Mouse (Mus musculus) brain, embryonic 14.5 days (tissue): Measurements from ENCODE around the gene Proz. TPM values are rescaled to one million over a fixed set of nuclear protein-coding genes. Genes with fewer than 3 reads are reported as not detected.
A peak's percentile ranks its signal among the peaks of the same experiment; 100 is the strongest.

Experiments
- DNase-seq: peaks from one replicate; pipeline ENCODE4 v3.0.0-alpha.2; 2011; ENCODE audit warnings: low read depth
- CTCF ChIP-seq: fragments of 200-500 bp; IDR thresholded peaks from 2 replicates; pipeline ENCODE4 v1.5.1; 2012; ENCODE audit warnings: inconsistent platforms, mild to moderate bottlenecking, moderate library complexity, borderline replicate concordance; ENCODE audit not compliant: insufficient read depth, insufficient read length; ENCODE audit errors: extremely low read depth
- POLR2A ChIP-seq: fragments of 200-500 bp; IDR thresholded peaks from 2 replicates; pipeline ENCODE4 v1.6.1; 2012; ENCODE audit warnings: mild to moderate bottlenecking, inconsistent platforms, borderline replicate concordance; ENCODE audit not compliant: poor library complexity, insufficient read depth, insufficient read length, severe bottlenecking; ENCODE audit errors: extremely low read depth
- polyA plus RNA-seq: library from polyadenylated mRNA; depleted of rRNA; stranded (reverse); fragments of >200 nt; gene quantifications from 2 replicates; pipeline ENCODE4 v1.2.3, GENCODE M21; 2012; rRNA removed

The Proz gene
- polyA plus RNA-seq, result 0.12 and 0.15 TPM in 2 replicates

DNA sequence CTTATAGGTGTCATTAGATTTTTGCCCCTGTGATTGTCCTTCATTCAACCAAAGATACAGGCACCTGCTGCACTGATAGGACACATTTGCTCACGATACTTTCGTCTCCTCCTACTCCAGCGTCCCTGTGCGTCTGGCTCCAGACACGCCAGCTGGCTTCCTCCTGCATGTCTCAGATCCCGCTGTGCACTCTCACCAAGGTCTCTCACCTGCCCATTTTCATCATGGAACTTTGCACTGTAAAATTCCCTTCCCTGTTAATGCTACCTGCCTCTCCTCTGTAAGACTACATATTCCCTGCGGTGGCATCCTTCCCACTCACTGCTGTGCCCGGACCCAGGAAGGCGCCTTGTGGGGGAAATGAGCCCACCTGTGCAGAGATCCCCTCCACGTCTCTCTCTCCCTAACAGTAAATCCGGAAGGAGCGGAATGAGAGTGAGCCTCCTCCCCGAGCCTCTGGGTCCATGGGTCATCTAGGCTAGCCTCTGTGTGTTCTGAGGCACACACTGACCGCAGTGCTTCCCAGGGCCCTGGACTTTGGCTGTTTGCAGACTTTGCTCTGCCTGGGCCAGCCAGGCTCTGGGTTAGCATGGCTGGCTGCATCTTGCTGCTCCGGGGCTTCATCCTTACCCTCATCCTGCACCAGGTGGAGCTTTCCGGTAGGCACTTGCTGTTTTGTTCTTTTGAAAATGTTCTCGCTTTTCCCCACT lies at the start of gene Proz:
Gene Proz (plus strand): TSS at position 474 of the 710 bp plus-strand sequence.
- DNase-seq, result no peak
- TF ChIP-seq POLR2A (no peak), CTCF (no peak)

DNA sequence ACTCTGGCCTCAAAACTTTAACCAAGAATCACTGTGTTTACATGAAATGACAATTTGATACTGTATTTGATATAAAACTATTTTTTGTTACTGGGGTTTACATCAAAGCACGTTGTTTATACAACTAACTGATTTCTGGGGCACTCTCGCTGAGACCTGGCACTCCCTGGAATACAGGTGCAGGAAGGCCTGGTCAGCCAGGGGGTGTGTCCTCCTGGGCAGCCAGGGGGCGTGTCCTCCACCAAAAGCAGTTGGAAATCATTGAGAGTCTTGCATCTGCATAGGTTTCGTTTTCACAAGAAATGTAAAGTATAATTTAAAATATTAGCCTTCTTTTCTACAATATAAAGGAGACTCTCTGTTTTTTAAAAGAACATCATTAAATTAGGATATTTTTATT lies 41.2 kb upstream of the Proz start:
- no peak for DNase-seq
- TF ChIP-seq POLR2A, result no peak
- TF ChIP-seq CTCF, result no peak

DNA sequence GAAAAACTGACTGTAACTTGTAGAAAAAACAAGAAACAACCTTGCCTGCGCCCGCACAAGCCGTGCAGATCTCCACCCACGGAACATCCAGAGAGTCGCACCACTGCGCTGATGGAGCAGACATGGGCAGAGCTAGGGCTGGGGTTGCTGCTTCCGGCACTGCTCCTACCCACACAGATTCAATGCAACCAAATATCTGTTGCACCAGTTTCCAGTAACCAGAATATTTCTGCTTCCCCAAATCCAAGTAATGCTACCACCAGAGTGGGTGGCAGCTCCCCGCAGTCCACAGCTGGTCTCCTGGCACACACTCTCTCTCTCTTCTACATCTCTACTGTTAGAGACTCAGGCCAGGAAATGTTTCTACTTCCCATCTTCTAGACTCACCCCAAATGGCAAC lies 38.9 kb upstream of the Proz start:
- TF ChIP-seq POLR2A (no peak), CTCF (no peak)
- no peak for DNase-seq

DNA sequence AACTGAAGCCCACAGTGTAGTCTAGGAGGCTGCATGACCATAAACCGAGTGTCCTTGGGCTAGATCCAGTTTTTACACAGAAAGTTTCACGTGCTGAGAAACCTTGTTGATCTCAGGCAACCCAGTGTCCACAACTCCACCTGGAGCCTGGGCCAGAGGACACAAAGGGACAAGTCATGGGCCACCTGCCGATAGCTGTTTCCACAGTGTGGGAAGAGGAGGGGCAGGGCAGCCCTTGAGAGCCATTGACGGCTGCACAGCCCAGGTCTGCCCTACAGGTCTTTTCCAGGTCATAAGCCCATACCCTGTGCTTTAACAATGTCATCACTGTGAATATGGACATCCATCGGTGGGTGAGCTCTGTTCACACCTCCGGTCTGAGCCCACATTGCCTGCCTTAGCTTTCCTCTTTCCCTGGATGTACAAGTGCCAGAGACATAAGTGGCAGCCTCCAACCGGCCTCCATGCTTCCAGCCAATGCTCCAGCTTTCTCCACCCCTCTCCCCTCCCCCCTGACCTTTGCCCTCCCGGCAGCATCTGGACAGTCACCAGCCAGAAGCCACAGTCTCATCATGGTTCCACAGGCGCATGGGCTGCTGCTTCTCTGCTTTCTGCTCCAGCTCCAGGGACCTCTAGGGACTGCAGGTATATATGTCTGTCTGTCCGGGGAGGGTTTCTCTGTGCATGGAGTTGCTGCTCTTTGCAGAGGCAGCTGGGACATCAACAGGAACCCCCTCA lies 35.1 kb upstream of the Proz start, which contains the start of gene F7:
Gene F7 (plus strand): TSS at position 548 of the 738 bp plus-strand sequence.
- DNase-seq, result no peak
- no peak for TF ChIP-seq CTCF
- no peak for TF ChIP-seq POLR2A

DNA sequence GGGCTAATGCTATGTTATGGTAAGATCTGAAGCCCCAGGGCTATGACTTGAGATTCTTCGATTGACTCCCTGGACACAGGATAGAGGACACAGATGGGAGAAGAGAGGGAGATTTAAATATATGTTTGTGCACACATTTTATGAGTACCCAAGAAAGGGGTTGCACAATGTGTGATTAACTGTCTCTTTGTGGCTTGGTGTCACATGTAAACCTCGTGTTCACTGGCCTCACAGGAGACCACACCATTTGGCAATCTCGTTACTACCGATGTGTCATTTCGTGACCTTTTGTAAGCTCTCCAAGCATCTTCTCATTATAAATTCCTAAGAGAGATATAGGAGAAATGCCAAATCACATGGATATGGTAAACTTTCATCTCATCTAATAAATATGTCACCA lies 33.1 kb upstream of the Proz start:
- TF ChIP-seq CTCF (no peak), POLR2A (no peak)
- no peak for DNase-seq

DNA sequence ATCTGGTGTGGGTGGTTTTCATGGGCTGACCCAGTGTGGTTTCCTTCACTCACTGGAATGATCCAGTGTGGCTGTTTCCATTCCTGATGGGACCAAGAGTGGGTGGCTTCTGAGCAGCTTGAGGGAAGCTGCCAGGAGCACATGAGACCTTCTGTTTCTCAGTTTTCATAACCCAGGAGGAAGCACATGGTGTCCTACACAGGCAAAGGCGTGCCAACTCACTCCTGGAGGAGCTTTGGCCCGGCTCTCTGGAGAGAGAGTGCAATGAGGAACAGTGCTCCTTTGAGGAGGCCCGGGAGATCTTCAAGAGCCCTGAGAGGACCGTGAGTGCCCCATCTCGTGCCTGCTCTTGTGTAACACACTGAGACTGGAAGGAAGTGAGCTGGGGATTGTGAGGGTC lies 32.2 kb upstream of the Proz start:
- no peak for TF ChIP-seq POLR2A
- no peak for TF ChIP-seq CTCF
- no peak for DNase-seq

DNA sequence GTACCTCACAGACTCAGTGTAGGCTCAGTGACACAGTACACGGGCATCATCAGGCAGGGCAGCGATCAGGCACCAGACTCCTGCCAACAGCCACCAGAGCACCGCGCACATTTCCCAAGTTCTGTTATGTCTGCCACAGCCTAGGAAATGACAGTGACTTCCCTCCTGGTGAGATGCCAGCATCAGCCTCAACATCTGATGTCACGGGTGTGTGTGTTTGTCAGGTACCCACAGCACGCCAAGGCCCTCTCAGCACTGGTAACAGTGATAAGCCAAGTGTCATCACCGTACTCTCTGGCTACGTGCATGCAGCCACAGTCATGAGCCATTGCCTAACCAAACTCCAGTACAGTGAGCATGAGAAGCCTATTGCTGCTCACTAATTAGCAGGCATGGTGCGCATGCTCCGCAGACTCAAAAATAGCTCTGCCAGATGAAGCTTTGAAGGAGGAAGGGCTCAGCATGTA lies 24.3 kb upstream of the Proz start:
- TF ChIP-seq POLR2A (no peak), CTCF (no peak)
- DNase-seq, result peak; percentile 61

DNA sequence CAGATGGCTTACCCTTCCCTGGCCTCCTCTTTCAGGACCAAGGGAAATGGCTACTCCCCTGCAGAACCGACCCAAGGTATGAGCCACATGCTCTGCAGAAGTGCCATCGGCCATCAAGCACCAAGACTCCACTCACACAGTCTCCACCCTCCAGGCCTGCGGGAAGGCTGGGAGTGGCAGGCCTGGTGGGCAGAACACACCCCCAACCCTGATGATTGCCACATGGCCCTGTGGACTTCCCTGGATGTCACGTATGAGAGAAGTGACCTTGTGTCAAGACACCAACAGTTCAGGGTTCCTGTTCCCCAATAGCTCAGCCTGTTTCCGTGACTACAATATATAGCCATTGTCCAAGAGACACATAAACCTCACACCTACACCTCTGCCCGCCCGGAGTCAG lies 23.7 kb upstream of the Proz start, which contains the start of gene F10:
Gene F10 (plus strand): TSS at position 294 of the 400 bp plus-strand sequence.
- no peak for DNase-seq
- TF ChIP-seq POLR2A (no peak), CTCF (no peak)

DNA sequence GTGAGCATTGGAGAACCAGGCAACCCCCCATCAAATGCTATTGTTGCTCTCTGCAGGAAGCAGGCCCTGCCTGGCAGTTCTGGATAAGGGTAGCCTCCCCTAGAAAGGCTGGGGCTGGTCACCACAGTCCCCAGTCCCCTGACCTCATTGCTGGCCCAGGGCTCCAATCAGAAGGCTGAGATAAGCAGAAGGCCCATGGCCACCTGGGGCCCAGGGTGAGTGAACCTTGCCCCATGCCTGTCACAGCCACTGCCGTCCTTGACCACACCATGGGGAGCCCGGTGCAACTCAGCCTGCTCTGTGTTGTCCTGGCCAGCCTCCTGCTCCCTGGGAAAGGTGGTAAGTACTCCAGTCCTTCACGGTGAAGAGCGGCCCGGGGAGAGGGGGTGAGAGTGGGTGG lies 23.1 kb upstream of the Proz start:
- DNase-seq, result no peak

DNA sequence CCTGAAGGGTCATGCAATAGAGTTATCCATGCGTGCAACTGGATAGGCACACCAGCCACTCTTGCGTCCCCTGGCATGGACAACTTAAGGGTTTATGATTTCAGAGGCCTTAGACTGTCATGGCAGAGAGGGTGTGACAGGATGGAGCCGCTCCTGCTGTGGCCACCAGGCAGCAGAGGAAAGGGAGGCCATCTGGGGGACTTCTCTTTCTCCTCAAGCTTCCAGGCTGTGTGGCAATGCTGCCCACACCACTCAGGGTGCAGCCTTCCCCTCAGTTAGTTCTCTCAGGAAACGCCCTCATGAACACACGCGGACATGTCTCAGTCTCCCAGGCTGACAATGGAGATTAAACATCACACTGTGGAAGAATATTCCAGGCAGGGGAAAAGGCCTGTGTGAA lies 21.7 kb upstream of the Proz start:
- TF ChIP-seq CTCF (no peak), POLR2A (no peak)
- no peak for DNase-seq

More for the DNA sequence above, 23.1 kb upstream of the Proz start:
- TF ChIP-seq POLR2A (no peak), CTCF (no peak)

DNA sequence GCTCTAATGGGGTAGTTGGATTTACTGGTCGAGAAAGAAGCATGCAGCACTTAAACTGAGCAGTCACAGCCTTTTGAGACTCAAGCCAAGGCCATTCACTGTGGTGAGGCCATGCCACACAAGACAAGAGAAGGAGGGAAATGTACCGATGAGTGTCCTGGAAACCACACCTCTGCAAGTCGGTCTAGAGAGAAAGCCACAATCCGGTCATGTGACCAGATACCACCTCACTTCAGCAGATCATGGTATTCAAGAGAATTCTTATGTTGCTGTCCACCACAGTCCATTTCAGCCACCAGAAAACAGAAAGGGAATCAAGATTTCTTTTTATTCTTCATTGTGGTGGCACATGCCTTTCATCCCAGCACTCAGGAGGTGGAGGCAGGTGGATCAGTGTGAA lies 19.3 kb upstream of the Proz start:
- no peak for TF ChIP-seq CTCF
- no peak for TF ChIP-seq POLR2A
- DNase-seq, result no peak

DNA sequence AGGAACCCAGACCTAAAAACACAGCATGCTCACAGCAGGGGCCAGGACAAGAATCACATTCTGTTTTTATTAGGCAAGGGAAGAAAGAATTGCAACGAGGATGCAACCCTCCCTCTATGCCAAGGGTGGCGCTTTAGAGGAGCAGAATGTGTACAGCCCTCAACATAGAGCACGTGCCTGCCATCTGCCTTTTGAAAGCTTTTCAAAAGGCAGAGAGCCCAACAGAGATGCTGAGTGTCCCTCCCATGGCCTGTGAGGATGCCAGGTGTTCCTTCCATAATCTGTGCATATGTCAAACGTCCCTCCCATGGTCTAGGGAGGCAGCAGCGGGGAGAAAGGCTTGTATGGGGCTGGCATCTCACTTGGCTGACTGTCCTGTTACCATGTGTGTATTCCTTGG lies 13.1 kb upstream of the Proz start:
- DNase-seq, result peak; percentile 25
- TF ChIP-seq CTCF (no peak), POLR2A (no peak)

DNA sequence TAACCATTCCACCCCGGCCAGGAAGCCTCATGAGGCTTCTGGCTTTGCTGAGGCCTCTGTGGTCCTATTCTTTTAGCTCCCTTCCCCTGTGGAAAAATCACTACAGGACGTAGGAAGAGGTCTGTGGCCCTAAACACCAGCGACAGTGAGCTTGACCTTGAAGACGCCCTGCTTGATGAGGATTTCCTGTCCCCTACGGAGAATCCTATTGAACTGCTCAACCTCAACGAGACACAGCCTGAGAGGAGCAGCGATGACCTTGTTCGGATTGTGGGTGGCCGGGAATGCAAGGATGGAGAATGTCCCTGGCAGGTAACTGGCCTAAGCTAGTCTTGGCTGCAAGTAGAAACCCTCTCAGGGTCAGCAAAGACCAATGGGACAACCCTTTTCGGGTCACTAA lies 10.2 kb upstream of the Proz start:
- no peak for DNase-seq
- no peak for TF ChIP-seq CTCF
- no peak for TF ChIP-seq POLR2A
